Comparison of ENCODE assay signal across 37 mouse cellular contexts in genomic region chr2:158241126-158241738, GRCm38 (mm10). TPM values are rescaled to one million over a fixed set of nuclear protein-coding genes. Genes with fewer than 3 reads are reported as not detected.
"Had no signal": no experiment of that assay in that cellular context is flagged by ENCODE, and none has a peak within 500 bp of the region (broad histone marks: within the 10 kb centered on the region; RNA-seq: fewer than 3 reads in every experiment).

No protein-coding gene starts in this region.

- H3K4me3 ChIP-seq: heart, adult 2 months; heart, embryonic 13.5 days; heart, embryonic 15.5 days; hindbrain, embryonic 13.5 days; hindbrain, embryonic 15.5 days; limb, embryonic 13.5 days; limb, embryonic 15.5 days; liver, embryonic 12.5 days had no signal

- DNase-seq: kidney, adult 18-20 months had no signal

- H3K36me3 ChIP-seq: heart, embryonic 13.5 days; heart, embryonic 15.5 days; hindbrain, embryonic 13.5 days; hindbrain, embryonic 15.5 days; limb, embryonic 13.5 days; limb, embryonic 15.5 days; liver, embryonic 12.5 days had no signal

- ATAC-seq: intestine, embryonic 16.5 days; liver, embryonic 12.5 days had no signal

- H3K4me2 ChIP-seq: heart, embryonic 11.5 days; heart, embryonic 13.5 days; heart, embryonic 15.5 days; hindbrain, embryonic 13.5 days; hindbrain, embryonic 15.5 days; limb, embryonic 13.5 days; limb, embryonic 15.5 days; liver, embryonic 12.5 days had no signal

- H3K9me3 ChIP-seq: heart, embryonic 15.5 days; hindbrain, embryonic 13.5 days; hindbrain, embryonic 15.5 days; limb, embryonic 15.5 days; liver, embryonic 12.5 days had no signal

- H3K9ac ChIP-seq: heart, embryonic 13.5 days; heart, embryonic 15.5 days; hindbrain, embryonic 13.5 days; hindbrain, embryonic 15.5 days; limb, embryonic 13.5 days; limb, embryonic 15.5 days; liver, embryonic 12.5 days; liver, embryonic 14.5 days had no signal

- H3K27ac ChIP-seq: heart, adult 2 months; heart, embryonic 13.5 days; heart, embryonic 15.5 days; hindbrain, embryonic 13.5 days; hindbrain, embryonic 15.5 days; hindbrain, postnatal 0 days; limb, embryonic 13.5 days; limb, embryonic 15.5 days; liver, embryonic 12.5 days; liver, embryonic 14.5 days had no signal

- H3K27me3 ChIP-seq: hindbrain, embryonic 13.5 days; hindbrain, embryonic 15.5 days; limb, embryonic 13.5 days; limb, embryonic 15.5 days had no signal

- H3K4me1 ChIP-seq: heart, embryonic 15.5 days; hindbrain, embryonic 13.5 days; liver, embryonic 12.5 days had no signal

RNA-seq across cellular contexts. Expression of gene D630003M21Rik, which starts 12.2 kb away (rescaled TPM):
- total RNA-seq: hematopoietic stem cell, adult 5-6 weeks had no signal

RNA-seq across cellular contexts. Expression of gene Bpi, which starts 16.7 kb away (rescaled TPM):
- total RNA-seq: gastrocnemius, adult 18-20 months; gastrocnemius, adult 8-10 months; gastrocnemius, postnatal 14 days; gastrocnemius, postnatal 36 days; heart, postnatal 14 days; heart, postnatal 36 days; hematopoietic stem cell, adult 5-6 weeks; hindbrain, postnatal 0 days; layer of hippocampus, adult 18-20 months; layer of hippocampus, adult 8-10 months; layer of hippocampus, postnatal 14 days; layer of hippocampus, postnatal 36 days; left cerebral cortex, adult 18-20 months; left cerebral cortex, adult 8-10 months; left cerebral cortex, postnatal 10 days; left cerebral cortex, postnatal 25 days; left cerebral cortex, postnatal 4 days; liver, adult 2 months had no signal
- polyA plus RNA-seq: forebrain, embryonic 16.5 days; heart, adult 2 months; heart, embryonic 11.5 days; heart, embryonic 13.5 days; heart, embryonic 15.5 days; heart, postnatal 0 days; hindbrain, embryonic 11.5 days; hindbrain, embryonic 13.5 days; hindbrain, embryonic 15.5 days; hindbrain, postnatal 0 days; intestine, embryonic 14.5 days; intestine, embryonic 16.5 days; large intestine, adult 2 months; limb, embryonic 11.5 days; limb, embryonic 13.5 days; limb, embryonic 15.5 days; liver, adult 2 months; liver, embryonic 12.5 days; liver, embryonic 14.5 days; liver, embryonic 16.5 days had no signal
